Mouse (Mus musculus): ENCODE measurements around the gene Traf5. TPM values are rescaled to one million over a fixed set of nuclear protein-coding genes. Genes with fewer than 3 reads are reported as not detected.

Gene Traf5
- 10.1 and 11.2 TPM in 2 replicates for polyA plus RNA-seq (2014; fragmentation: Nextera tagmentation; extraction: Ambion mirVana)

DNA sequence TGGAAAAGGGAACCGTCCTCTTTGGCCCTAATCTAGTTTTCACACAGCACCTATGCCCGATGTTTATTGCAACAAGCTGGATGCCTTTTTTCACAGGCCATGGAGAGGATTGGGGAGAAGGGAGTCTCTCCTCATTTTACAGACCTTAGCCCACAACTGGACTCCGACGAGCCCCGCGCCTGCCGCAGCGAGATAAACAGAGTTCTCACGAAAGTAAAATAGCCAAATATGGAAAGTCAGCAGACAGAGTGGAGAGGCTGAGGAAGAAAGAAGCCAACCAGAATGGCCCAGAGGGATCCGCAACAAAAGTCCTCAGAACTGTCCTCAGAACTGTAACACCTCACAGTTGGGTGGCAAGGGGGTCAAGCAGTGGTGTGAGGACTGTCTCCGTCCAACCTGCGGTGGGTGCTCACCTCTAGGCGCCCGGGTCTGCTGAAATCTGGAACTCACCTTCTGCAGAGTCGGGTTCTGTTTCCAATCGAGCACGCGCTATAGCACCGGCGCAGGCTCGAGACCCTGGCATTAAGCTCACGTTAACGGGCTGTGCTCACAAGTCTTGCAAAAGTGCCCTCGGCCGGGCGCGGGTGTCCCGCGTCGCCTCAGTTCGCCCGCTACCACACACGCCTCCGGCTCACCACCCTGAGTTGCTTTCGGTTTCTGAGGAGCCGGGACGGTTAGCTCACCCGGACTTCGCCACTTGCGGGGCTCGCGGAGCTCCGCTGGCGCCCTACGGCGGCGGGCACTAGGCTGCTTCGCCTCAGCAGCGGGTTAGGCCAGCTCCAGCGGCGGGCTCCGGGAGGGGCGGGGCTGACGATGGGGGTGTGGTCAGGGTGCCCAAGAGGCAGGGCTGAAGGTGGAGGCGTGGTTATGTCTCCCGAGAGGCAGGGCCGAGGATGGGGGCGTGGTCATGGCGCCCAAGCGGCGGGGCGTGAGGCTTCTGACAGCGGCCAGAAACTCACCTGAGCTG, at the start of gene Traf5:
Gene Traf5 (minus strand): TSS at position 754 of the 967 bp plus-strand sequence.
- Histone ChIP-seq H3K9ac (ENCODE audit: low read depth, low read length) (peak within 1 kb of the TSS; percentile 79), H3K4me1 (ENCODE audit: control insufficient read depth, insufficient read depth, low read length) (peaks cover 4% of the 10 kb centered on the region; the same call in 1 of the 2 replicates), H3K9me3 (replicated peaks; ENCODE audit: control insufficient read depth, low read length) (no peaks in the 10 kb centered on the region), H3K4me2 (peak within 1 kb of the TSS; percentile 91), H3K36me3 (ENCODE audit: control insufficient read depth, insufficient read depth, low read length) (no peaks in the 10 kb centered on the region), H3K27ac (ENCODE audit: low read depth, low read length) (peak within 1 kb of the TSS; percentile 74), H3K4me3 (ENCODE audit: low read depth, low read length) (peak within 1 kb of the TSS; percentile 68), H3K27me3 (ENCODE audit: control insufficient read depth, insufficient read depth, low read length) (peaks cover 16% of the 10 kb centered on the region)
- WGBS (ENCODE audit: insufficient replicate concordance) = 2% methylated on average over 63 of the region's 63 CpGs
- peak; percentile 98 for ATAC-seq (replicated peaks; ENCODE audit: insufficient number of reproducible peaks, low FRiP score, low TSS enrichment)

DNA sequence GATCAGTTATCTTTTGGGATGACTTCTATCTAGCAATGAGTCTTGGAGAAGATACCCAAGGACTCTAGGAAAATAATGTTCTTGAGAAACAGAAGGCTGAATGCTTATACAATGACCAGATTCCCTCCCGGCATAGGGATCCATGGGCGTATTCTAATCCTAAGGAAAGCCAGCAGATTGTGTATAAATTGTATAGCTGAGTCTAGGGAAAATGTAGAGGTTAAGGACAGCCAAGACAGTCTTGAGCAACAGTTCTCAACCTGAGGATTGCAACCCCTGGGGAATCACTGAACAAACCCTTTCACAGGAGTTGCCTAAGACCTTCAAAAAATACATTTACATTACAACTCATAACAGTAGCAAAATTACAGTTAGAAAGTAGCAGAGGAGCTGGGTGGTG, 48.0 kb upstream of the Traf5 start:
- H3K36me3 ChIP-seq (ENCODE audit: control insufficient read depth, insufficient read depth, low read length) = no peaks in the 10 kb centered on the region
- no peaks in the 10 kb centered on the region for H3K9me3 ChIP-seq (replicated peaks; ENCODE audit: control insufficient read depth, low read length)
- H3K4me2 ChIP-seq = no peak overlapping the region
- WGBS (ENCODE audit: insufficient replicate concordance) = 90% methylated on average over 2 of the region's 2 CpGs
- H3K9ac ChIP-seq (ENCODE audit: low read depth, low read length) = no peak overlapping the region
- H3K4me1 ChIP-seq (ENCODE audit: control insufficient read depth, insufficient read depth, low read length) = peaks cover 8% of the 10 kb centered on the region; the same call in 1 of the 2 replicates
- no peak overlapping the region for H3K27ac ChIP-seq (ENCODE audit: low read depth, low read length)
- H3K4me3 ChIP-seq (ENCODE audit: low read depth, low read length) = no peak overlapping the region
- no peaks in the 10 kb centered on the region for H3K27me3 ChIP-seq (ENCODE audit: control insufficient read depth, insufficient read depth, low read length)
- no peak for ATAC-seq (replicated peaks; ENCODE audit: insufficient number of reproducible peaks, low FRiP score, low TSS enrichment)

DNA sequence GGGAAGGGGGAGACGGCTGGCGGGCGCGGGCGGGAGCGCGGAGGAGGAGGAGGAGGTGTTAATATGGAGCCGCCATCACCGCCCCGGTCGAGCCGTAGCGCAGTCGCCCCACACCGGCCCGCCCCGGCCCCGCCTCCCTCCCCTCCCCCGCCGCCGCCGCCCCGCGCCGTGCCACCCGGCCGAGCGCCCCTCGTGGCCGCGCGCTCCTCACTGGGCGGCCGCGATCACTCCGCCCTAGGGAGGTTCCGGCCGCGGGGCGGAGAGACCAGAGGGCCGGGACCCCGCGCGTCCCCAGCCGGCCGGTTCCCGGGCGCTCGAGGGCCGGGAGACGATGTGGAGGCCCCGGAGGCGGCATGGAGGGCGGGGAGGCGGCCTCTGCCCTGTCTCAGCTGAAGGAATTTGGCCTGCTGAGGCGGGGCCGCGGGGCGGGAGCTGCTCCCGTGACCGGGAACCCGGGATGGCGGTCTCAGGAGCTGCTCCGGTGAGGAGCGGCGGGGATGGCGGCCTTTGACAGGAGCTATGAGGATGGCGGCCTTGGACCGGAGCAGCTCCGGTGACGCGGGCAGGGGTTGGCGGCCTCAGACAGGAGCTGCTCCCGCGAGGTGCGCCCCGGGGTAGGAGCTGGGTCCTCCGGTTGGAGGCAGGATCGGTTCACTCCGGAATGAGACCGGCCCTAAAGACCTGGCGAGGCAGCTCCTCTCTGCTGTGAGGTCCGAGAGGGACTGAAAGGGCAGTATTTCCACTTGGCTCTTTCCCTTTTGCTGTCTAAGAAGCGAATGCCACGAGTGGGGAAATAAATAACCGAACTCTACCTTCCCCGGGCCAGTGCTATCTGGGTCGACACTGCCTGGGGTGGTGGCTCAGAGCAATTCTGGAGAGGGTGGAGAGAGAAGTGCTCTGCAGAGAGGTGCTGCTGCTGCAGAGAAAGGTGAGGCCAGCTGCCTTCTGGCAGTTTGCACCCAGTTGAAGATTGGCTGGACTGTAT, 45.9 kb upstream of the Traf5 start, which contains the start of gene Rcor3:
Gene Rcor3 (minus strand): TSS at position 137 of the 985 bp plus-strand sequence.
- H3K4me1 ChIP-seq (ENCODE audit: control insufficient read depth, insufficient read depth, low read length) = peaks cover 8% of the 10 kb centered on the region; the same call in 1 of the 2 replicates
- H3K27ac ChIP-seq (ENCODE audit: low read depth, low read length) = peak within 1 kb of the TSS; percentile 94
- peak within 1 kb of the TSS; percentile 91 for H3K9ac ChIP-seq (ENCODE audit: low read depth, low read length)
- peak within 1 kb of the TSS; percentile 97 for H3K4me2 ChIP-seq
- under 1% methylated on average over 63 of the region's 88 CpGs for WGBS (ENCODE audit: insufficient replicate concordance)
- no peaks in the 10 kb centered on the region for H3K9me3 ChIP-seq (replicated peaks; ENCODE audit: control insufficient read depth, low read length)
- H3K4me3 ChIP-seq (ENCODE audit: low read depth, low read length) = peak within 1 kb of the TSS; percentile 86
- H3K27me3 ChIP-seq (ENCODE audit: control insufficient read depth, insufficient read depth, low read length) = no peaks in the 10 kb centered on the region
- peak; percentile 89 for ATAC-seq (replicated peaks; ENCODE audit: insufficient number of reproducible peaks, low FRiP score, low TSS enrichment)
- H3K36me3 ChIP-seq (ENCODE audit: control insufficient read depth, insufficient read depth, low read length) = no peaks in the 10 kb centered on the region

DNA sequence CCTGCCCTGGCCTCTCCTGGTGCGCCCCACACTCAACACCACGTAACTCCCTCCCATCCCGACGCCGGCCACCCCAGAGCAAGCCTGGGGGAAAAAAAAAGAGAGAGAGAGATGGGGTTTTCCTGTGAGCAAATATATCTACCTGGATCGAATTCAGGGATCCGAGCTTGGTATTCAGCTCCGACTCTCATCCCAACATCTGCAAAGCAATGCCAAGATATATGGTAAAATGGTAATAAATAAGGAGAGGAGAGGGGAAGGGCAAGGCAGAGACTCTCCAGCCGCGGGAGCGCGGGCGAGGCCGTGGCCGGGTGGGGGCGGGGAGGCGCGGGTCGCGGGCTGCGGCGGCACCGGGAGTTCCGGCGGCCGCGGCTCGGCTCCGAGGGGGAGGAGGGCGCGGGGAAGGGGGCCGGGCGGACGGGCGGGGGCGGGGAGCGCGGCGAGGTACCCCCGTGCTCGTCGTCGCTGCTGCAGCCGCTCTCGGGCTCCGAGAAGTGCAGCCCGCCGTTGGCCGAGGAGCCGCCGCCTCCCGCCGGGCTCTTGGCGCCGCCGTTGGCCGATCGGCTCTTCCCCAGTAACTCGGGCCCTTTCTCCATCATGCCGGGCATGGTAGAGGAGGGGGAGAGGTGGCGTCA, 45.0 kb upstream of the Traf5 start:
- Histone ChIP-seq H3K9me3 (replicated peaks; ENCODE audit: control insufficient read depth, low read length) (no peaks in the 10 kb centered on the region), H3K27ac (ENCODE audit: low read depth, low read length) (peak overlapping the region; percentile 94), H3K4me2 (peak overlapping the region; percentile 97), H3K4me3 (ENCODE audit: low read depth, low read length) (peak overlapping the region; percentile 86), H3K4me1 (ENCODE audit: control insufficient read depth, insufficient read depth, low read length) (peaks cover 8% of the 10 kb centered on the region; the same call in 1 of the 2 replicates), H3K9ac (ENCODE audit: low read depth, low read length) (peak overlapping the region; percentile 91), H3K36me3 (ENCODE audit: control insufficient read depth, insufficient read depth, low read length) (no peaks in the 10 kb centered on the region), H3K27me3 (ENCODE audit: control insufficient read depth, insufficient read depth, low read length) (no peaks in the 10 kb centered on the region)
- ATAC-seq (replicated peaks; ENCODE audit: insufficient number of reproducible peaks, low FRiP score, low TSS enrichment) = peak; percentile 43; the same call in 1 of the 2 replicates
- WGBS (ENCODE audit: insufficient replicate concordance) = under 1% methylated on average over 18 of the region's 61 CpGs

DNA sequence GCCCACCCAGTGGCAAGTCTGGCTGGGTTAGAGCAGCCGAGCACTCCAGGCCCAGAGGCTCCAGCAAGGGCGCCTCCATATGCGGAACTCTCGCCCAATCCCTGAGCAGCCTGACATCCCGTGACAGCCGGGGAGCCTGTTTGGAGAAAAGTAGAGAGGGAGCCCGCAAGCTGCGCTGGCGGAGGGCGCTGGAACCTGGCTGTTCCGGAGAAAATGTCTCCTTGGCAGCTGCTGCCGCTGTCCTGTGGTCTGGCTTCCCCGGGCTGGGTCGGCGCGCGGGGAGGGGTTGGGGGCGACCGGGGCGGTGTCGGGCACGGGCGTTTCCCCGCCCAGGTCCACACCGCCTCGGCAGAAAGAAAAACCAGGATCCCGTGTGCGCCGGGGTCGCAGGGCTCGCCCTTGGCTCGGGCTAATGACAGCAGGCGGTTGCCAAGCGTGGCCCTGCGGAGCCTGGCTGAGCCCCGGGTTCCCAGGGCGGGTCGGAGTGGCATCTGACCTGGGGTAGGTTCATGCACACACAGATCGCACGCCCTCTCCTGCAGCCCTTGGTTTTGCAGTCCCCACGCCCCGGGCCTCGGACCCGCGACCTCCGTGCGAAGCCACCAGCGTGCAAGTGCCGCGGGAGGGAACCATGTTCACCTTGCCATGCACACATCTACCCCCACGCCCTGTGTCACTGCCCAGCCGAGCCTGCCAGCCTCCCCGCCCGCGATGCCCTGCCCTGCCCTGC, 44.4 kb upstream of the Traf5 start:
- 1% methylated on average over 52 of the region's 55 CpGs for WGBS (ENCODE audit: insufficient replicate concordance)
- Histone ChIP-seq H3K4me1 (ENCODE audit: control insufficient read depth, insufficient read depth, low read length) (peaks cover 8% of the 10 kb centered on the region; the same call in 1 of the 2 replicates), H3K9me3 (replicated peaks; ENCODE audit: control insufficient read depth, low read length) (no peaks in the 10 kb centered on the region), H3K4me2 (peak overlapping the region; percentile 97), H3K4me3 (ENCODE audit: low read depth, low read length) (peak overlapping the region; percentile 86), H3K27ac (ENCODE audit: low read depth, low read length) (peak overlapping the region; percentile 94), H3K27me3 (ENCODE audit: control insufficient read depth, insufficient read depth, low read length) (no peaks in the 10 kb centered on the region), H3K36me3 (ENCODE audit: control insufficient read depth, insufficient read depth, low read length) (no peaks in the 10 kb centered on the region), H3K9ac (ENCODE audit: low read depth, low read length) (peak overlapping the region; percentile 91)
- peak; percentile 78 for ATAC-seq (replicated peaks; ENCODE audit: insufficient number of reproducible peaks, low FRiP score, low TSS enrichment)

DNA sequence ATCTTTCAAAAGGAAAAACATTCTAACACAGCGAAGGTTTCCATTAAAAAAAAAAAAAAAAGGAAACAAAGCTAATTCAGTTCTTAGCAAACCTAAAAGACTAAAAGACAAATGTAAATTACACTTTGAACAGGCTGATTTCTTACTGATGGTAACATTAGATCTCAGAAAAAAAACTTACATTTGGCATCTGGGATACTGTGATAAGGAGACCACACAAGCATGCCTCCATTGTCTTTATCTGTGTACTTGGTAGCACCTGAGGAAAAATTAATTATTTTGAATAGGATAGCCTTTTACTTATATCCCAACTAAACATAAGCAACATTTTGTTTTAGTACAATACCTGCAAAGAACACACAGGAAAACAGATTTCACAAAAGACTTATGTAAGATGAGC, 37.8 kb upstream of the Traf5 start:
- H3K4me3 ChIP-seq (ENCODE audit: low read depth, low read length) = no peak overlapping the region
- H3K4me2 ChIP-seq = no peak overlapping the region
- peaks cover 7% of the 10 kb centered on the region; the same call in 1 of the 2 replicates for H3K36me3 ChIP-seq (ENCODE audit: control insufficient read depth, insufficient read depth, low read length)
- 84% methylated on average over 1 of the region's 1 CpGs for WGBS (ENCODE audit: insufficient replicate concordance)
- no peaks in the 10 kb centered on the region for H3K27me3 ChIP-seq (ENCODE audit: control insufficient read depth, insufficient read depth, low read length)
- H3K9ac ChIP-seq (ENCODE audit: low read depth, low read length) = no peak overlapping the region
- H3K4me1 ChIP-seq (ENCODE audit: control insufficient read depth, insufficient read depth, low read length) = no peaks in the 10 kb centered on the region
- ATAC-seq (replicated peaks; ENCODE audit: insufficient number of reproducible peaks, low FRiP score, low TSS enrichment) = no peak
- H3K9me3 ChIP-seq (replicated peaks; ENCODE audit: control insufficient read depth, low read length) = no peaks in the 10 kb centered on the region
- H3K27ac ChIP-seq (ENCODE audit: low read depth, low read length) = no peak overlapping the region

DNA sequence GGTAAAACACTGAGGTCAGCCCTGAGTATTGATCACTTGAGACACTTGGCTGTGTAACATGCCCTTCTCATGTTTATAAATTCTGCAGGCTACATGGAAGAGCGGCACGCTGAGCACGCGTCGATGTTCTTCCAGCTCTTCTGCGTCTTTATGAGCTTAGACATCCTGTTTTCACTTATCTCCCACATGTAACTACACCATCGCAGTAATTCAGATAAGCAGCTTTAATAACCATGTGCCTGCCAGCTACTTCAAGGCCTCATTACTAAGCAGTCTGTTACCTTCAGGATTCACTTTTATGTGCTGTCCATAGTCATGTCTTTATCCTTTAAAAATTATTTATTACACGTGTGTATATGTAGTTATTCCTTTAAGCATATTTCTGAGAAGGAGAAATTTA, 36.0 kb upstream of the Traf5 start:
- Histone ChIP-seq H3K27me3 (ENCODE audit: control insufficient read depth, insufficient read depth, low read length) (no peaks in the 10 kb centered on the region), H3K9ac (ENCODE audit: low read depth, low read length) (no peak overlapping the region), H3K9me3 (replicated peaks; ENCODE audit: control insufficient read depth, low read length) (no peaks in the 10 kb centered on the region), H3K4me1 (ENCODE audit: control insufficient read depth, insufficient read depth, low read length) (no peaks in the 10 kb centered on the region), H3K27ac (ENCODE audit: low read depth, low read length) (no peak overlapping the region), H3K36me3 (ENCODE audit: control insufficient read depth, insufficient read depth, low read length) (peaks cover 14% of the 10 kb centered on the region), H3K4me3 (ENCODE audit: low read depth, low read length) (no peak overlapping the region), H3K4me2 (no peak overlapping the region)
- WGBS (ENCODE audit: insufficient replicate concordance) = 90% methylated on average over 8 of the region's 8 CpGs
- ATAC-seq (replicated peaks; ENCODE audit: insufficient number of reproducible peaks, low FRiP score, low TSS enrichment) = no peak
